In genomic region chr2:30044550-30044949, GRCm38 (mm10) we compare ENCODE assay signal across 25 mouse cellular contexts.
"Had no signal": no experiment of that assay in that cellular context is flagged by ENCODE, and none has a peak within 500 bp of the region (broad histone marks: within the 10 kb centered on the region; RNA-seq: fewer than 3 reads in every experiment).

No protein-coding gene starts in this region.

- ATAC-seq: hindbrain, postnatal 0 days; intestine, embryonic 16.5 days had no signal

- H3K36me3 ChIP-seq: heart, embryonic 15.5 days; liver, embryonic 13.5 days had no signal

- DNase-seq: gastrocnemius, postnatal 14 days; gastrocnemius, postnatal 36 days; heart, adult 2 months; heart, postnatal 14 days; heart, postnatal 36 days; kidney, adult 11 months; kidney, adult 2 months; kidney, adult 9 months; kidney, postnatal 14 days; kidney, postnatal 36 days; layer of hippocampus, adult 9-11 months; layer of hippocampus, postnatal 36 days; liver, embryonic 13.5 days had no signal

- H3K27ac ChIP-seq: heart, adult 2 months; heart, embryonic 13.5 days; heart, embryonic 15.5 days; hindbrain, embryonic 13.5 days; hindbrain, embryonic 15.5 days; hindbrain, postnatal 0 days; kidney, embryonic 15.5 days; kidney, postnatal 0 days; left cerebral cortex, adult 2 months; limb, embryonic 13.5 days; limb, embryonic 15.5 days; liver, embryonic 13.5 days had no signal

- H3K4me2 ChIP-seq: heart, embryonic 11.5 days; heart, embryonic 13.5 days; heart, embryonic 15.5 days; hindbrain, embryonic 13.5 days; hindbrain, embryonic 15.5 days; kidney, embryonic 15.5 days; limb, embryonic 13.5 days; limb, embryonic 15.5 days; liver, embryonic 13.5 days had no signal

- H3K9me3 ChIP-seq: heart, embryonic 13.5 days; heart, embryonic 15.5 days; hindbrain, embryonic 13.5 days; hindbrain, embryonic 15.5 days; kidney, embryonic 15.5 days; limb, embryonic 13.5 days; limb, embryonic 15.5 days; liver, embryonic 13.5 days had no signal

- H3K27me3 ChIP-seq: heart, embryonic 13.5 days; heart, embryonic 15.5 days; hindbrain, embryonic 13.5 days; hindbrain, embryonic 15.5 days; kidney, embryonic 15.5 days; limb, embryonic 13.5 days; limb, embryonic 15.5 days; liver, embryonic 13.5 days had no signal

- H3K4me3 ChIP-seq: heart, adult 2 months; heart, embryonic 13.5 days; heart, embryonic 15.5 days; hindbrain, embryonic 13.5 days; hindbrain, embryonic 15.5 days; kidney, embryonic 15.5 days; left cerebral cortex, adult 2 months; limb, embryonic 13.5 days; limb, embryonic 15.5 days; liver, embryonic 13.5 days had no signal

- H3K9ac ChIP-seq: heart, embryonic 13.5 days; heart, embryonic 15.5 days; hindbrain, embryonic 13.5 days; hindbrain, embryonic 15.5 days; kidney, embryonic 15.5 days; limb, embryonic 13.5 days; limb, embryonic 15.5 days; liver, embryonic 13.5 days had no signal
